Mouse (Mus musculus): ENCODE results near the gene Tmem80.

Tmem80 gene

GRCm38 (mm10) chr7:141356971-141357370, 29.4 kb downstream of the Tmem80 start:
- DNase-seq (ENCODE audit: low read depth, low spot score), result no peak

- DNase-seq (ENCODE audit: low read depth, low spot score), result no peak
Measured at GRCm38 (mm10) chr7:141361510-141361909, 34.0 kb downstream of the Tmem80 start.

- DNase-seq (ENCODE audit: low read depth, low spot score), result peak; percentile 52
Measured at GRCm38 (mm10) chr7:141363106-141363751, 35.7 kb downstream of the Tmem80 start.

GRCm38 (mm10) chr7:141363752-141364125, 36.2 kb downstream of the Tmem80 start:
- DNase-seq (ENCODE audit: low read depth, low spot score), result no peak

- DNase-seq (ENCODE audit: low read depth, low spot score), result no peak
Measured at GRCm38 (mm10) chr7:141364349-141365048, 37.0 kb downstream of the Tmem80 start.

- no peak for DNase-seq (ENCODE audit: low read depth, low spot score)
Measured at GRCm38 (mm10) chr7:141365049-141365445, 37.5 kb downstream of the Tmem80 start.

GRCm38 (mm10) chr7:141367358-141367757, 39.8 kb downstream of the Tmem80 start:
- no peak for DNase-seq (ENCODE audit: low read depth, low spot score)

- no peak for DNase-seq (ENCODE audit: low read depth, low spot score)
Measured at GRCm38 (mm10) chr7:141369918-141370317, 42.4 kb downstream of the Tmem80 start.

GRCm38 (mm10) chr7:141371942-141372595, 44.5 kb downstream of the Tmem80 start:
- DNase-seq (ENCODE audit: low read depth, low spot score), result no peak

GRCm38 (mm10) chr7:141373611-141374010, 46.1 kb downstream of the Tmem80 start:
- no peak for DNase-seq (ENCODE audit: low read depth, low spot score)

GRCm38 (mm10) chr7:141374399-141374798, 46.9 kb downstream of the Tmem80 start:
- no peak for DNase-seq (ENCODE audit: low read depth, low spot score)

GRCm38 (mm10) chr7:141379584-141379983, 52.0 kb downstream of the Tmem80 start:
- no peak for DNase-seq (ENCODE audit: low read depth, low spot score)

- no peak for DNase-seq (ENCODE audit: low read depth, low spot score)
Measured at GRCm38 (mm10) chr7:141381068-141381835, 53.7 kb downstream of the Tmem80 start.

Measured in embryo, embryonic 11.5 days (tissue).